Mouse (Mus musculus) R1 (cell line): Measurements from ENCODE around the gene Mum1.

Experiments used
- DNase-seq: peaks from one replicate; pipeline ENCODE4 v3.0.0-alpha.2; 2018; ENCODE audit warnings: low read depth, low spot score

The Mum1 gene

GRCm38 (mm10) chr10:80226416-80227165, at the start of gene Mum1:
Mum1 (plus strand) TSS chr10:80226434.
- DNase-seq: peak; percentile 99

- DNase-seq: no peak
Measured at GRCm38 (mm10) chr10:80177441-80178279, 48.6 kb upstream of the Mum1 start.

GRCm38 (mm10) chr10:80179068-80180051, 46.9 kb upstream of the Mum1 start, which contains the start of gene Efna2:
Efna2 (plus strand) TSS chr10:80179482.
- DNase-seq: peak; percentile 65

- no peak for DNase-seq
Measured at GRCm38 (mm10) chr10:80180288-80180687, 45.9 kb upstream of the Mum1 start.

- DNase-seq: no peak
Measured at GRCm38 (mm10) chr10:80180823-80181222, 45.4 kb upstream of the Mum1 start.

GRCm38 (mm10) chr10:80182547-80182946, 43.7 kb upstream of the Mum1 start:
- DNase-seq: no peak

- DNase-seq: no peak
Measured at GRCm38 (mm10) chr10:80186649-80187048, 39.6 kb upstream of the Mum1 start.

- DNase-seq: no peak
Measured at GRCm38 (mm10) chr10:80187739-80188138, 38.5 kb upstream of the Mum1 start.

GRCm38 (mm10) chr10:80188453-80189024, 37.7 kb upstream of the Mum1 start:
- DNase-seq: no peak

GRCm38 (mm10) chr10:80189999-80190398, 36.2 kb upstream of the Mum1 start:
- no peak for DNase-seq

GRCm38 (mm10) chr10:80190491-80191051, 35.7 kb upstream of the Mum1 start:
- DNase-seq: no peak

GRCm38 (mm10) chr10:80193976-80194375, 32.3 kb upstream of the Mum1 start:
- DNase-seq: no peak

GRCm38 (mm10) chr10:80194441-80194840, 31.8 kb upstream of the Mum1 start:
- DNase-seq: no peak

- no peak for DNase-seq
Measured at GRCm38 (mm10) chr10:80196167-80196566, 30.1 kb upstream of the Mum1 start.

- DNase-seq: no peak
Measured at GRCm38 (mm10) chr10:80196778-80197581, 29.3 kb upstream of the Mum1 start.

- peak; percentile 93 for DNase-seq
Measured at GRCm38 (mm10) chr10:80199440-80200008, 26.7 kb upstream of the Mum1 start.

GRCm38 (mm10) chr10:80200485-80200884, 25.7 kb upstream of the Mum1 start:
- DNase-seq: no peak

GRCm38 (mm10) chr10:80204055-80204454, 22.2 kb upstream of the Mum1 start:
- peak; percentile 49 for DNase-seq

GRCm38 (mm10) chr10:80207201-80207600, 19.0 kb upstream of the Mum1 start:
- DNase-seq: no peak

GRCm38 (mm10) chr10:80207676-80208075, 18.6 kb upstream of the Mum1 start:
- no peak for DNase-seq
